8 mouse cellular contexts compared by ENCODE assay signal in genomic region chr14:53042016-53042415, GRCm38 (mm10).
DNase-seq lines count a peak whose midpoint lies in the region; ATAC-seq and TF ChIP-seq lines count a peak whose summit lies in the region.
"Not testable (repeated sequence)": the region's sequence is repeated elsewhere in the genome, so short reads cannot be mapped to it uniquely, and the experiment has no call there.

No protein-coding gene starts in this region.

- not testable (repeated sequence) for H3K9ac ChIP-seq in heart, adult 2 months (ENCODE audit: low read depth, low read length); kidney, embryonic 14.5 days (ENCODE audit: low read depth, low read length); liver, postnatal 0 days (replicated peaks); midbrain, postnatal 0 days (replicated peaks; ENCODE audit: low read length, poor library complexity, severe bottlenecking)

- peaks cover 49% of the 10 kb centered on the region for H3K4me1 ChIP-seq in E14TG2a.4 (replicated peaks; ENCODE audit: low read depth, low read length)
- not testable (repeated sequence) for H3K4me1 ChIP-seq in embryonic facial prominence, embryonic 10.5 days; heart, adult 2 months (ENCODE audit: control insufficient read depth, insufficient read depth, low read length); kidney, embryonic 14.5 days (ENCODE audit: control insufficient read depth, insufficient read depth, low read length); liver, postnatal 0 days (ENCODE audit: insufficient read depth); midbrain, postnatal 0 days (ENCODE audit: insufficient read depth, low read length)

- peak; percentile 16; the same call in 1 of the 2 replicates for ATAC-seq in kidney, embryonic 14.5 days (ENCODE audit: low FRiP score, low TSS enrichment)
- ATAC-seq in liver, postnatal 0 days; midbrain, postnatal 0 days (ENCODE audit: low FRiP score): not testable (repeated sequence)

- not testable (repeated sequence) for TF ChIP-seq EP300 in heart, adult 2 months (IDR thresholded peaks at IDR 0.05; ENCODE audit: insufficient read depth, low read depth, low read length); liver, postnatal 0 days (IDR thresholded peaks at IDR 0.05; ENCODE audit: low read depth)

- TF ChIP-seq CTCF in E14TG2a.4 (conservative IDR thresholded peaks at IDR 0.05; ENCODE audit: low read length), result peak; percentile 43
- TF ChIP-seq CTCF in heart, adult 2 months (IDR thresholded peaks at IDR 0.05), result peak; percentile 23; the same call in 1 of the 2 replicates
- TF ChIP-seq CTCF in liver, postnatal 0 days (IDR thresholded peaks at IDR 0.05; ENCODE audit: low read depth), result peak; percentile 63
- peak; percentile 55 for TF ChIP-seq CTCF in midbrain, postnatal 0 days (IDR thresholded peaks at IDR 0.05)

- intact Hi-C loops in heart, adult 2 months (cut with DNase I), result not testable (repeated sequence)

- TF ChIP-seq POLR2A in heart, adult 2 months (IDR thresholded peaks at IDR 0.05; ENCODE audit: insufficient read depth, low read depth, low read length), result not testable (repeated sequence)

- not testable (repeated sequence) for H3K79me2 ChIP-seq in heart, adult 2 months (replicated peaks; ENCODE audit: control insufficient read depth, insufficient read depth, low read length)

- not testable (repeated sequence) for H3K4me2 ChIP-seq in kidney, embryonic 14.5 days (replicated peaks; ENCODE audit: low read depth, low read length); liver, postnatal 0 days (ENCODE audit: low read depth, low read length); midbrain, postnatal 0 days (ENCODE audit: low read depth, low read length, poor library complexity, severe bottlenecking)

- H3K9me3 ChIP-seq in E14TG2a.4 (ENCODE audit: low read length); embryonic facial prominence, embryonic 10.5 days; kidney, embryonic 14.5 days (ENCODE audit: control insufficient read depth, low read length); liver, postnatal 0 days (ENCODE audit: low read length); midbrain, postnatal 0 days (ENCODE audit: low read length): not testable (repeated sequence)

- not testable (repeated sequence) for H3K27ac ChIP-seq in embryonic facial prominence, embryonic 10.5 days (replicated peaks); heart, adult 2 months; kidney, embryonic 14.5 days (ENCODE audit: low read depth, low read length); liver, postnatal 0 days (ENCODE audit: low read depth); midbrain, postnatal 0 days (ENCODE audit: low read depth, low read length)

- not testable (repeated sequence) for H3K27me3 ChIP-seq in E14TG2a.4 (ENCODE audit: insufficient read depth, low read length); embryonic facial prominence, embryonic 10.5 days (replicated peaks; ENCODE audit: low read depth, poor library complexity, severe bottlenecking); heart, adult 2 months (ENCODE audit: control insufficient read depth, insufficient read depth, low read length); kidney, embryonic 14.5 days (ENCODE audit: control insufficient read depth, insufficient read depth, low read length); liver, postnatal 0 days (ENCODE audit: insufficient read depth, low read length); midbrain, postnatal 0 days (ENCODE audit: insufficient read depth, low read length)

- H3K4me3 ChIP-seq in E14TG2a.4 (replicated peaks; ENCODE audit: low read length); embryonic facial prominence, embryonic 10.5 days; heart, adult 2 months; kidney, embryonic 14.5 days (ENCODE audit: low read length); liver, postnatal 0 days (ENCODE audit: low read depth, low read length); midbrain, postnatal 0 days (ENCODE audit: low read depth, low read length): not testable (repeated sequence)

- H3K36me3 ChIP-seq in E14TG2a.4 (ENCODE audit: insufficient read depth, low read length); embryonic facial prominence, embryonic 10.5 days (replicated peaks); heart, adult 2 months (ENCODE audit: control insufficient read depth, insufficient read depth, low read length); kidney, embryonic 14.5 days (ENCODE audit: control insufficient read depth, insufficient read depth, low read length); liver, postnatal 0 days (replicated peaks; ENCODE audit: insufficient read depth, low read length); midbrain, postnatal 0 days (ENCODE audit: insufficient read depth, low read length): not testable (repeated sequence)

- 22% methylated on average over 3 of the region's 3 CpGs for WGBS in embryonic facial prominence, embryonic 10.5 days
- 22% methylated on average over 3 of the region's 3 CpGs for WGBS in heart, adult 2 months
- WGBS in kidney, embryonic 14.5 days, result 30% methylated on average over 3 of the region's 3 CpGs
- 12% methylated on average over 3 of the region's 3 CpGs for WGBS in liver, postnatal 0 days (ENCODE audit: insufficient replicate concordance)
- WGBS in midbrain, postnatal 0 days, result 19% methylated on average over 3 of the region's 3 CpGs

- peak; percentile 4 for DNase-seq in brain, adult 2 months (ENCODE audit: low read depth, low spot score)
- DNase-seq in embryonic facial prominence, embryonic 10.5 days (ENCODE audit: low spot score), result peak; percentile 12
- not testable (repeated sequence) for DNase-seq in heart, adult 2 months
- DNase-seq in liver, postnatal 0 days, result peak; percentile 15
- DNase-seq in midbrain, postnatal 0 days (ENCODE audit: low spot score), result peak; percentile 1
- peak; percentile 50 for DNase-seq in thymus, postnatal 25 days
